Mouse (Mus musculus) brown adipose tissue, adult 24 weeks (tissue): ENCODE results near the gene Pard3. TPM values are rescaled to one million over a fixed set of nuclear protein-coding genes. Genes with fewer than 3 reads are reported as not detected.

Source experiments
- H3K27ac ChIP-seq: fragments of 200-500 bp; replicated peaks from 2 replicates; pipeline ENCODE4 v1.5.1; 2012; ENCODE audit warnings: low read depth, mild to moderate bottlenecking, low read length
- H3K4me1 ChIP-seq: fragments of 200-500 bp; 2 replicates; pipeline ENCODE4 v1.6.1; 2012; ENCODE audit warnings: low read length, mixed read lengths; ENCODE audit not compliant: control insufficient read depth, insufficient read depth, insufficient read length
- H3K4me3 ChIP-seq: fragments of 200-500 bp; 2 replicates; pipeline ENCODE4 v1.5.1; 2012; ENCODE audit warnings: low read depth, mild to moderate bottlenecking, low read length, moderate library complexity; ENCODE audit not compliant: insufficient read depth
- polyA plus RNA-seq: library from polyadenylated mRNA; stranded (reverse); fragments of >200 nt; gene quantifications from 2 replicates; pipeline ENCODE4 v1.2.4, GENCODE M21; 2012; ENCODE audit not compliant: missing spikeins, insufficient read depth, insufficient read length

The Pard3 gene
- polyA plus RNA-seq, 1 experiment, result 14.6 TPM

DNA sequence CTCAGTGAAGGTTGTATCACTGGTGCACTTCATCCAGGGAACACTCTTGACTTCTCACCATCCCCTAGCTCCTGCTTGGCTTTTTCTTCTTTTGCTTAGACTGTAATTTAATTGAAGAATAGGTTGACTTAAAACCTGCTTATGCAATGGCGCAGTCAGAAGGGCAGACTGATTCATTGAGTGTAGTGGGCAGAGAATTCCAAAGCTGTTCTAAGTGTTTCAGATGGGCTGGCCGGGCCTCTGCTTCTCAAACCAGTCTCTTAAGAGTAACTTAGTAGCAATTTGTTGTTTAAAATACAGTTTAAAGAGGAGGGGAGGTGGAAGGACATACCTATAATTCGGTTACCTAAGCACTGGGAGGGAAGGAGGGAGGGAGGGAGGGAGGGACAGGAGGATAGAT, 5.0 kb downstream of the Pard3 start:
- Histone ChIP-seq H3K4me3 (no peak overlapping the region), H3K4me1 (0 out of 2 replicates have a peak, but pooled peaks cover 2% of the 10 kb centered on the region), H3K27ac (no peak overlapping the region)

DNA sequence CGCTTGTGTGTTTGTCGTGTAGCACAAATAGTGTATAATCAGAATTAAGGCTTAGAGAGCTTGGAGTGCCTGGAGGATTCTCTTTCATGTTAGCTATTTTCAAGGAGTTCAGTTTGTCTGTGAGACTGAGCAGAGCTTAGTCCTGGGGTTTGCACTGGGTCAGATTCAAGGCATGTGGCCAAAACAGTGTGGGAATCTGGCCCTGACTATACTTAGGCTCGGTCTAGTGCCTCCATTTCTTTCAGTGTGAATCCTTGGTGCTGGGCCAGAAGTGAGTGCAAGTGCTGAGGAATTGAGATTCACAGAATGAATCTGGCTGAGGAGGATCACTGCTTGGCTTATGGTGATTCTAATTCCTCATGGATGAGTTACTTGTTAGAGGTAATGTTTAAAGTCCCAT, 6.5 kb downstream of the Pard3 start:
- H3K4me3 ChIP-seq, result no peak overlapping the region
- H3K27ac ChIP-seq, result no peak overlapping the region
- 0 out of 2 replicates have a peak, but pooled peaks cover 2% of the 10 kb centered on the region for H3K4me1 ChIP-seq

DNA sequence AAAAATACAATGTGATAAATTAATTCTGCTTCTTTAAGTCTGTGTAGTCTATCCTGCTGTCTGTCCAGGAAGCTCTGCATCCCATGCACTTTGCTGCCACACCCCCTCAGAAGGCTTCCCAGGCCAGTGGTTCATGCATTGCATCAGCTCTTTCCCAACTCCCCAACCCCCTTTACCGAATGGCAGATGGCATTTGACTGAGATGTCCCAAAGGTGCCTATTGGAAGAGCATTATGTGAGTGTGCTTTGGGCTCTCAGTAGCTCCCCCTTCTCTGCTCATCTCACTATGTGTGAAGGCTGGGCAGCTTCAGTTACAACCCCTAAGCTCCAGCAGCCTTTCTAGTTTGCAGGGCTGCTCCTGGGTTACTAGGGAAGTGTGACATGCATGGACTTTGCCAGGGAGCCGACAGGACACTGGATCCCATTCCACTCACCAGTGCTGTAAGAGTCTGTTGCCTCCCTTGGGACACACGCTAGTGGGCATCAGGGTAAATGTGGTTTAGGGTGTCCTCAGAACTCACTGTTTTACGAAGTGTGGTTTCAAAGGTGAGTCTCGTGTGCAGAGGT, 9.4 kb downstream of the Pard3 start:
- H3K4me3 ChIP-seq, result no peak overlapping the region
- peaks cover 2% of the 10 kb centered on the region; the same call in 1 of the 2 replicates for H3K4me1 ChIP-seq
- no peak overlapping the region for H3K27ac ChIP-seq

DNA sequence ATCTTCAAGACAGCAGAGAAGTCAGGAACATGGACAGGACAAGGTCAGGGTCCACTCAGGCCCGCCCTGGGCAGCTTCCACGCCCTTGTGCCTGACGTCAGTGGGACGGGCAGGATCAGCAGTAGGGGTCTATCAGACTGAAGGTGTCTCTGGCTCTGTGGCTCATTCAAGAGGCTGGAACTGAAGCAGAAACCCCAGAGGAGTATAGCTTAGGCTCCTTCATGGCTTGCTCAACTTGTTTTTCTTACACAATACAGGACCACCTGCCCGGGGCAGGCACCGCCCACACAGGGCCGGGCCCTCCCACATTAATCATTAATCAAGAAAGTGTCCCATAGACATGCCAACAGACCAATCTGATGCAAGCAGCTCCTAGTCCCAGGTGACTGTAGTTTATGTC, 12.8 kb downstream of the Pard3 start:
- Histone ChIP-seq H3K27ac (no peak overlapping the region), H3K4me3 (no peak overlapping the region), H3K4me1 (peaks cover 2% of the 10 kb centered on the region; the same call in 1 of the 2 replicates)

DNA sequence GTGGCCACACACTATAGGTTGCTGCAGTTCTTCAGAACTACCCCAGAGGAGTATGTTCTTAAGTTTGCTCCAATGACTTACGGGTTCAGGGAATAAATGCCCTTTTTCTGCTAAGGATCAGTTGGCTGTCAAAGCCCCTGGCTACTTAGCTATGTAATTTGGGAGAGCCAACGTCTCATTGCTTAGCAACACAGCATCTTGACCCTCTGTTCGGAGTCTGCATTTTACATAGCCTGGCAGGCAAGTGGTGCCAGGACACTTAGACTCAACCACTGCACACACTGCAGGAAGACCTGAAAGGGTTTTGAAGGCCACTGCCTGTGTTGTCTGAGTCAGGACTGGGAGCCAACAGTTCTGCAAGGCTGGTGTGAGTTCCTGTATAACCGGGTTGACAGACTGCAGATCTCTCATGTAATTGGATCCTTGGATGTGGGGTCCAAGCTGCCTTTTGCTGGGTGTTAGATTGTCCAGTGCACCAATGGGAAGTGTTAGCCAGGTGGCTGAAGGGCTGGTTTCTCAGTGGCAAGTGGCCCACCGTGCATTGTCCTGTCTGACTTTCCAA, 15.6 kb downstream of the Pard3 start:
- no peak overlapping the region for H3K27ac ChIP-seq
- peaks cover 2% of the 10 kb centered on the region; the same call in 1 of the 2 replicates for H3K4me1 ChIP-seq
- H3K4me3 ChIP-seq, result no peak overlapping the region

DNA sequence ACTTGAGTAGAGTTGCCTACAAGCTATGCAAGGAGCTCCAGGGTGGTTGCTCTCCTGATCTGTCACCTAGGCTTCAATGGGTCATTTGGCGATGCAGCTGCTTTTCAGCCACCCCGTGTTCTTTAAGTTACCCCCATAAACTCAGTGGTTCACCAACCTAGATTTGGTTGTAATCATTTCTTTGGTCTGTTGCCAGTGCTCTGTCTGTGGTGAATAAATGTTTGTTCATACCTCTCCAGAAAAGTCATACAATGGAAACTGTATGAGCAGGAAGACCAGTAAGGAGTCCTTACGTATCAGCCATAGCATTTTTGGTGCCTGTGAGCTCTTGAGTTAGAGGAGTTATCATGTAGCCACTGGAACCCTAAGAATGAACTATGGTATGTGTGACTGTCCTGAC, 17.6 kb downstream of the Pard3 start:
- Histone ChIP-seq H3K4me3 (no peak overlapping the region), H3K4me1 (peaks cover 2% of the 10 kb centered on the region; the same call in 1 of the 2 replicates), H3K27ac (no peak overlapping the region)

DNA sequence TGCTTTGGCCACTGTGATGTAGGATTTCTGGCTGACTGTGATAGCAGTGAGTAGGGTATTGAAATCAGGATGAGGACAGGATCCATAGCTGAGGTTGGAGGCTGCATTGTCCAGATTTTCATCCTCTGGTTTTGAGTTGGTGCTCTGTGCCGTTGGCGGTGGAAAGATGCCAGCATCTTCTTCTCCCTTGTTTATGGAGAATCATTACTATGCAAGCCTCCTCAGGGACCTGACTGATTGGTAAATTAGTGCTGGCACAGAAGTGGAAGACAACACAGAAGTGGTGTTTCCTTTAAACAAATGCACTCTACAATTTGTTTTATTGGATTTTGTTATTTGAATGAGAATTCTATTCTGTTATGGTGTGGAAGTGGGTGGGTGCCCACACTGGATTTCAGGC, 18.8 kb downstream of the Pard3 start:
- Histone ChIP-seq H3K4me3 (no peak overlapping the region), H3K4me1 (peaks cover 5% of the 10 kb centered on the region), H3K27ac (no peak overlapping the region)

DNA sequence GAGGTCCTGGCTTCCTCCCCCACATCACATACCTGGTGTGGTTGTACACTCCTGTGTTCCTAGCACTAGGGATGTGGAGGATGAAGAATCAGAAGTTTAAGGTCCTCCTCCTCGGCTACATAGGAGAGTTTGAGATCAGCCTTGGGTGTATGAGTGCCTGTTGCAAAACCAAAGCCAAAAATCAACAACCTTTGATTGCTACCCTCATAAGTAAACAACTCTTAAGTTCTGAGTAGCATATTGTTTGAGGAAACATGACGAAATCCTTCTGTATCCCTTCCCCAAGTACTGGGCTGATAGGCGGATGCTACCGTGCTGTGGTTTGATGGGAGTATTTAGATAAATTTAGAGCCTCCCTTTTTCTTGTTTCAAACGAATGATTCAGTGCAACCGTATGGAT, 20.9 kb downstream of the Pard3 start:
- Histone ChIP-seq H3K4me3 (no peak overlapping the region), H3K4me1 (peaks cover 12% of the 10 kb centered on the region), H3K27ac (no peak overlapping the region)

DNA sequence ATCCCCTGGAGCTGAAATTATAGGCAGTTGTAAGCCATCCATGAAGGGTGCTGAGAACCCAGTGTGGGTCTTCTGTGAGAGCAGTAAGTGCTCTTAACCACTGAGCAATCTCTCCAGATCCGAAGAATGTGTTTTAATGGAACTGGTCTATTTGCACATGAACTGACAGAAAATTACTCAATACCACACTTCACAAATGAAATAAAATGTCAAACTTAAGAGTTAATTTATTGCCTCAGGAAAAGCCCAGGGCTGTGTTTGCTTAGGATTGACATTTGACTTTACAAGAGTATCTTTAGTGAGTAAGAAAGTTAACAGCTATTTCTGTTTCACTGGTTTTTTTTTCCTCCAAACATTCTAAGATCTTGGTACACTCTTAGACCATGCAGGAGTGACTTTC, 23.7 kb downstream of the Pard3 start:
- Histone ChIP-seq H3K4me3 (no peak overlapping the region), H3K27ac (no peak overlapping the region), H3K4me1 (peaks cover 14% of the 10 kb centered on the region)

DNA sequence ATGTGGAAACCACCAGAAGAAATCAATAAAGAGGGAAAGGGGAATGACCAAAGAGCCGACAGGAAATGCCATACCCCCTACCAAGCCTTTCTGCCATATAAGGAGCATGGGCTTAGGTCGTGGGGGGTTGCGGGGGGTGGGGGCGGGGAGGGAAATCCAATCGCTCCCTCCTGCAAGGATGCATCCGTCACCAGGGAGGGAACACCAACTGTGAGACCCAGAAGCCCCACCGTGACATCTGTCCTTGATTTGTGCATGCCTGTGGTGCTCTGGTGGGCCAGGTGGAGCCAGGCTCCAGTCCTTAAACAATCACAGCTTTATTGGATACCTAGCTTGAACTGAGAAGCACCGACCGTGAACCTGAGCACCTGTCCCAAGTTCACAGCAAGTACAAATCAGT, 24.7 kb downstream of the Pard3 start:
- H3K4me1 ChIP-seq, result peaks cover 14% of the 10 kb centered on the region
- H3K27ac ChIP-seq, result no peak overlapping the region
- H3K4me3 ChIP-seq, result no peak overlapping the region

DNA sequence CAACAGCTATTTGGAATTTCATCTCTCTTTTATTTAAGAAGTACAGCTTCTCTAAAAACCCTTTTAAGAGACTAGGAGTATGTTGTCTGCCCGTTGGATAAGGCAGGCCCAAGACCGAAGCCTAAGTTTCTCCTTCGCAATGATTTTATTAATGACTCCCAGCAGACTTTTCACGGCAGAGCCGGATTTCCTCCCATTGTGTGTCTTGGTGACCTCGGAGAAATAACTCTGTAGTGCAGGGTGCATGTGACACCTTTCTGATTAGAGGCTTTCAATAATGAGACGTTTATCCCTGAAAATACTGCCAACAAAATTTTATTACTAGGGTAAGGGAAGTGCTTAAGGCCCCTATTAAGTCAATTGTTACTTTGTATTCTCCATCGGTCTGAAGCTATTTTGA, 25.3 kb downstream of the Pard3 start:
- Histone ChIP-seq H3K27ac (no peak overlapping the region), H3K4me1 (peaks cover 14% of the 10 kb centered on the region), H3K4me3 (no peak overlapping the region)

DNA sequence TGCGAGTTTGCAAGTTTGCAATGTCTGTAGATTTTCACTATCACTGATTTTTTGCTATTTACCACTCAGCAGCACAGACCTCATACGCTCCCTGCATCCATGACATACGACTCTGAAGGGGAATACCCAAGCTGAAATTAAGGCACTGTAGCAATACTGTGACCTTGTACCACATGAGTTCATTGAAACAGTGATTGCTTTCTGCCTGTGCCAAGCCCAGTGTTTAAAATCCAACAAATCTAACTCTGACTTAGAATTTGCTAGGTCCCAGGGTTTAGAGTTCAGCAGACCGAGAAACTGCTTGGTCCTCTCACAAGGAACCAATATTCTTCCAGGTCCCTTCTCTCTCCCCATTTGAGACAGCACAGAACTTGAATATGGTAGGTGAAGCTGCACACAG, 26.7 kb downstream of the Pard3 start:
- H3K4me3 ChIP-seq, result no peak overlapping the region
- peaks cover 14% of the 10 kb centered on the region for H3K4me1 ChIP-seq
- H3K27ac ChIP-seq, result no peak overlapping the region

DNA sequence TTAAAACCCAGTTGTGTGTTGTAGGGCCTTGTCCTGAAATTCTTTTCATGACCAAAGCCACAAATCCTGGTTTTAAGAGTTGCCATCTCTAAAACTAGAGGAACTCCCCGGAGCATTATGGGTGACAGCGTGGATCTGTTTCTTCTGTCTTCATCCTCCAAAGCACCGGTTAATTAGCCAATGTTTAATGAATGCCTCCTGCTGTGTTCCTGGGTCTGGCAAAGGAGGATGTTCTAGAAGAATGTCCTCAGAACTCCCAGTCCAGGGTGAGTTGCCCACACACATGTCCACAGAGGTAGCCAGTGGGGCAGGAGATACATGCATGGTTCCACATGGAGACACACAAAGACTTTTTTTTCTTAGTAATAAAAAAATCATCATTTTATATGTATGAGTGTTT, 28.2 kb downstream of the Pard3 start:
- H3K4me1 ChIP-seq, result peaks cover 12% of the 10 kb centered on the region
- H3K27ac ChIP-seq, result no peak overlapping the region
- H3K4me3 ChIP-seq, result no peak overlapping the region

DNA sequence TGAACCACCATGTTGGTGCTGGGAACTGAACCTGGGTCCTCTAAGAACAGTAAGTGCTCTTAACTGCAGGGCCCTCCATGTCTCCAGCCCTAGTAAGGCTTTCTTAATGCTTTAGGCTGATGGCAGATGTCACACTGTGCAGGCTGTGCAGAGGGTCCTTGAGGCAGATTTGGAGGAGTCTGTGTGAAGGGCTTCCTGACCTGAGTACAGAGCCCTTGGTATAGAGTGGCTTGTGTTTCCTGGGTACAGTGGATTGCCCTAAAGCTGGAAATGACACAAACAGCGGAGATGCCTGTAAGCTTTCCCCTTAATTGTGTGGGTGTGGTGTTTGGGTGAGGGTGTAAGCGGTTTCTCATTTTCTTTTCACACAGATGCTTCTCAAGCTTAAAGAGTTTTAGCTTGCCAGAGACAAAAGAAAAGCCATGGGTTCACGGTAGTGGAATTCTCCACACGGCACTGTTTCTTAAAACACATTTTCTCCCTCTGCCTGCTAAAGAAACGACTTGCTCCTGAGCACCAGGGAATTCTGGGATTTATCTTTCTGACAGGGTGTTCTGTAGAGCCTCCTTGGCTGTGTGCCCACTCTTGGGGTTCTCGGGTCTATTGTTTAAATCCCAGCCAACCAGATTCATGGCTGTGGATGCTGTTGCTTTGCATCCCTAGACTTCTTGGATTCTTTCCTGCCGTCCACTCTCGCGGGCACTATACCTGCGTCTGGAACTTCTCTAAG, 28.9 kb downstream of the Pard3 start:
- Histone ChIP-seq H3K4me3 (no peak overlapping the region), H3K4me1 (peaks cover 9% of the 10 kb centered on the region), H3K27ac (no peak overlapping the region)

DNA sequence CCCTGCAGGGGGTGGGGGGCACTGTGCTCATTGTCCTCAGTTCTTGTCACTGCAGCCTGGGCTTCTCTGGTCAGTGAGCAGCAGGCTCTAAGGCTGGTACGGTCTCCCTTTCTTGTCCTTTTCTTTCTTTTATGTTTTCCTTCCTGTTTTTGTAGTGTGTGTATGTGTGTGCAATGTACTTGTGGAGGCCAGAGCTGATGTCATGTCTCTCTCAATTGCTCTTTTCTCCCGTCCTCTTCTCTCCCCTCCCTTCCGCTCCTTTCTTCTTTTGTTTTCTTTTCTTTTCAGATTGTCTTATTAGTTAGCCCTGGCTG, 29.4 kb downstream of the Pard3 start:
- H3K4me3 ChIP-seq, result no peak overlapping the region
- peaks cover 5% of the 10 kb centered on the region; the same call in 1 of the 2 replicates for H3K4me1 ChIP-seq
- H3K27ac ChIP-seq, result no peak overlapping the region

DNA sequence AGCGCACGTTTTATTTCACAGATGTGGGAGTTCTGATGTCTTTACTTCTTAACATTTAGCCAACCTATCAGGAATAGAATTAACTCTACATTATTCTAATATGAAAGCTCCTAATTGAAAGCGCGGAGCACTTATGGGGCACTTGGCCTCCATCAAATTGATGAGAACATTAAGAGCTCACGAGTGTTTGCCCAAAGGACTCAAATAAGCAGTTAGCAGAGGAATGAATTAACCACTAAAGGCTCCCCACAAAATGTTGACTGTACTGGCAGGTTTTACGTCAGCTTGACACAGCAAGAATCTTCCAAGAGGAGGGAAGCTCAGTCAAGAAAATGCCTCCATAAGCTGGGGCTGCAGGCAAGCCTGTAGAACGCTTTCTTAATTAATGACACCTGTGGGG, 32.1 kb downstream of the Pard3 start:
- Histone ChIP-seq H3K4me1 (peaks cover 5% of the 10 kb centered on the region; the same call in 1 of the 2 replicates), H3K27ac (no peak overlapping the region), H3K4me3 (no peak overlapping the region)
